Mouse (Mus musculus) skeletal muscle tissue, postnatal 0 days (tissue): ENCODE measurements around the gene Grxcr1. TPM values are rescaled to one million over a fixed set of nuclear protein-coding genes. Genes with fewer than 3 reads are reported as not detected.

Experiments
- polyA plus RNA-seq: library from polyadenylated mRNA; unstranded; fragments of >200 nt; fragmentation: Nextera tagmentation; extraction: Ambion mirVana; gene quantifications from 2 replicates; pipeline ENCODE4 v1.2.1, GENCODE M21; 2015

Grxcr1 gene
- not detected in 2 replicates for polyA plus RNA-seq

GRCm38 (mm10) chr5:68031744-68032143 lies at the start of gene Grxcr1:
TSS of gene Grxcr1 (plus strand) at chr5:68031835.

Other genes with a start within 250 kb of the Grxcr1 start
- gene Atp8a1, start 184.4 kb upstream of the Grxcr1 start, polyA plus RNA-seq: 4.5 and 5.1 TPM in 2 replicates
- not detected in 2 replicates for gene Gm5108, start 90.2 kb upstream of the Grxcr1 start, polyA plus RNA-seq
- not detected in 2 replicates for gene Gm21905, start 85.4 kb upstream of the Grxcr1 start, polyA plus RNA-seq